Mouse (Mus musculus) bone marrow macrophage, adult 2 months (primary cell): ENCODE results near the gene Nlrp1b.

Experiments
- CTCF ChIP-seq: IDR thresholded peaks from 2 replicates; pipeline ENCODE4 v1.5.1; 2012; ENCODE audit warnings: low read depth, mild to moderate bottlenecking, low read length, moderate library complexity
- POLR2A ChIP-seq: IDR thresholded peaks from 2 replicates; pipeline ENCODE4 v1.6.1; 2012; ENCODE audit warnings: mild to moderate bottlenecking, low read depth, low read length, borderline replicate concordance

- TF ChIP-seq CTCF (no peak), POLR2A (no peak)
Observed at GRCm38 (mm10) chr11:71142031-71142430, 88.5 kb downstream of the Nlrp1b start.
